Mouse (Mus musculus) E14TG2a.4 (cell line): Measurements from ENCODE around the gene Mcrip2.

Source experiments
- CTCF ChIP-seq: conservative IDR thresholded peaks from 2 replicates; pipeline ENCODE4 v1.5.1; 2014; ENCODE audit warnings: low read length
- NANOG ChIP-seq: IDR thresholded peaks from 2 replicates; pipeline ENCODE4 v1.6.1; 2014; ENCODE audit warnings: borderline replicate concordance, low read length, mixed read lengths
- POU5F1 ChIP-seq: IDR thresholded peaks from 2 replicates; pipeline ENCODE4 v1.6.1; 2014; ENCODE audit warnings: low read length, borderline replicate concordance

DNA sequence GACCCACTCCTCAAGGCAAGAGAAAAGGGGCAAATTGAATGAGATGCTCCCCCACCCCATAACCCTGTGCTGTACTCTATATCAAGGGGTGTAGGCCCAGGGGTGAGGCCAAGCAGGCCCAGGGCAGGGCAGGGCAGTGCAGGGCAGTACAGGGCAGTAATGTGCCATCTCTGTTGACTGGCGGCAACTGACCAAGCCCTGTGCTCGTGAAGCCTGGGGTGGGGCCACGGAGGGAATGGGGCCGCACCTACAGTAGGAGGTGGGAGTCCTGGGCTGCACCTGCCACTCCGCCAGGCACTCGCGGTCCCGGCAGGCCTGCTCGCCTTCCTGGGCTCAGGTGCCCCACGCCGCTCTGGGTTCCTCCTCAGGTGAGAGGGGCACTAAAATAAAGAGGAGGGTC is 3.3 kb downstream of the Mcrip2 start:
- TF ChIP-seq CTCF = no peak
- no peak for TF ChIP-seq POU5F1
- no peak for TF ChIP-seq NANOG
